Mouse (Mus musculus): ENCODE results near the gene Alox8. TPM values are rescaled to one million over a fixed set of nuclear protein-coding genes. Genes with fewer than 3 reads are reported as not detected.
A peak's percentile ranks its signal among the peaks of the same experiment; 100 is the strongest.

Gene Alox8
- total and polyA plus RNA-seq, 3 experiments, result 0.10 to 0.30 TPM; not detected in 1

- Histone ChIP-seq H3K4me2 (ENCODE audit: insufficient read depth, low read depth, poor library complexity, severe bottlenecking) (no peak overlapping the region), H3K9ac (ENCODE audit: insufficient read depth, low read depth) (no peak overlapping the region), H3K36me3 (replicated peaks in 1 of 2; ENCODE audit: control insufficient read depth in 1 of 2, insufficient read depth in 1 of 2, low read length in 1 of 2) (no peaks in the 10 kb centered on the region), H3K27ac (ENCODE audit: insufficient read depth, low read depth) (no peak overlapping the region), H3K9me3 (replicated peaks; ENCODE audit: low read length) (peaks cover 5% of the 10 kb centered on the region), H3K4me3 (replicated peaks in 1 of 3; ENCODE audit: low read depth in 2 of 3, low read length in 2 of 3, poor library complexity in 1 of 3) (no peak overlapping the region), H3K27me3 (replicated peaks) (peaks cover 80% of the 10 kb centered on the region), H3K4me1 (ENCODE audit: control insufficient read depth in 1 of 2, insufficient read depth in 2 of 2) (peaks cover 3 to 5% of the 10 kb centered on the region in 2 experiments; a peak in 3 of 4 replicates), H3K79me2 (replicated peaks; ENCODE audit: control insufficient read depth, extremely low read depth, insufficient read depth, poor library complexity, severe bottlenecking) (no peaks in the 10 kb centered on the region)
- in situ Hi-C loops (cut with MboI; ENCODE audit: low pct_ligation_motif_present, low pct_unique_long_range_greater_than_20kb, low sequenced_read_pairs), result loop anchor here (5.0 kb wide), 1 partner anchor 46 kb away; no protein-coding TSS in a partner anchor
- no peak for DNase-seq (ENCODE audit: extremely low read depth)
- dilution Hi-C loops (cut with MboI; ENCODE audit: extremely low pct_ligation_motif_present, extremely low pct_unique_long_range_greater_than_20kb, low sequenced_read_pairs), result no loop called here
- TF ChIP-seq ETS1 (conservative IDR thresholded peaks at IDR 0.05; ENCODE audit: low read depth, low read length) (no peak), POLR2A (IDR thresholded peaks at IDR 0.05; ENCODE audit: low read depth, low read length) (no peak), TCF12 (IDR thresholded peaks at IDR 0.05; ENCODE audit: low read depth, low read length) (no peak), EP300 (IDR thresholded peaks at IDR 0.05; ENCODE audit: low read length) (no peak), MAFK (IDR thresholded peaks at IDR 0.05; ENCODE audit: insufficient replicate concordance, low read length) (no peak), NRF1 (IDR thresholded peaks at IDR 0.05; ENCODE audit: low read depth, low read length) (no peak), CTCF (conservative IDR thresholded peaks at IDR 0.05 in 1 of 2, IDR thresholded peaks at IDR 0.05 in 1 of 2; ENCODE audit: low read depth in 2 of 2, low read length in 2 of 2) (no peak), MAX (IDR thresholded peaks at IDR 0.05; ENCODE audit: low read length) (no peak), MYC (IDR thresholded peaks at IDR 0.05; ENCODE audit: low read depth, low read length) (no peak)
Measured at GRCm38 (mm10) chr11:69185936-69186335, 11.7 kb downstream of the Alox8 start.

- dilution Hi-C loops (cut with MboI; ENCODE audit: extremely low pct_ligation_motif_present, extremely low pct_unique_long_range_greater_than_20kb, low sequenced_read_pairs) (no loop called here), in situ Hi-C loops (cut with MboI; ENCODE audit: low pct_ligation_motif_present, low pct_unique_long_range_greater_than_20kb, low sequenced_read_pairs) (loop anchor here (5.0 kb wide), 1 partner anchor 47 kb away; no protein-coding TSS in a partner anchor)
- Histone ChIP-seq H3K36me3 (replicated peaks in 1 of 2; ENCODE audit: control insufficient read depth in 1 of 2, insufficient read depth in 1 of 2, low read length in 1 of 2) (no peaks in the 10 kb centered on the region), H3K9me3 (replicated peaks; ENCODE audit: low read length) (peaks cover 5% of the 10 kb centered on the region), H3K79me2 (replicated peaks; ENCODE audit: control insufficient read depth, extremely low read depth, insufficient read depth, poor library complexity, severe bottlenecking) (no peaks in the 10 kb centered on the region), H3K4me3 (replicated peaks in 1 of 3; ENCODE audit: low read depth in 2 of 3, low read length in 2 of 3, poor library complexity in 1 of 3) (no peak overlapping the region), H3K4me1 (ENCODE audit: control insufficient read depth in 1 of 2, insufficient read depth in 2 of 2) (peaks cover 3 to 5% of the 10 kb centered on the region in 2 experiments; a peak in 3 of 4 replicates), H3K9ac (ENCODE audit: insufficient read depth, low read depth) (no peak overlapping the region), H3K4me2 (ENCODE audit: insufficient read depth, low read depth, poor library complexity, severe bottlenecking) (no peak overlapping the region), H3K27ac (ENCODE audit: insufficient read depth, low read depth) (no peak overlapping the region), H3K27me3 (replicated peaks) (peaks cover 82% of the 10 kb centered on the region)
- DNase-seq (ENCODE audit: extremely low read depth), result no peak
- no peak for TF ChIP-seq JUN (IDR thresholded peaks at IDR 0.05; ENCODE audit: insufficient read depth, low read depth, low read length)
- TF ChIP-seq ETS1 (conservative IDR thresholded peaks at IDR 0.05; ENCODE audit: low read depth, low read length), result no peak
Measured at GRCm38 (mm10) chr11:69185031-69185430, 12.6 kb downstream of the Alox8 start.

DNA sequence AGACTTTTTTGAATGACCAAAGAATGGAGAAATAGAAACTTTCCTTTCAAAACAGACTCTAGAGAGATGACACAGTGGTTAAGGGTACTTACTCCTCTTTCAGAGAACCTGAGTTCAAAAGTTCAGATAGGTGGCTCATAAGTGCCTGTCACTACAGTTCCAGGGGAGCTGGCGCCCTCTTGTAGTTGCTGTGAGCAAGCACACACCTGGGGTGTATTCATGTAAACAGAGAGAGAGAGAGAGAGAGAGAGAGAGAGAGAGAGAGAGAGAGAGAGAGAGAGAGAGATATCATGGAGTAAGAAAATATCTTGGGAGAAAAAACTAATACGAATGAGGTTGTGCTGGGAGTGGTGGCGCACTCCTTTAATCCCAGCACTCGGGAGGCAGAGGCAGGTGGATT, 17.5 kb downstream of the Alox8 start:
- no peak overlapping the region for H3K9ac ChIP-seq (ENCODE audit: insufficient read depth, low read depth)
- no peak overlapping the region for H3K4me2 ChIP-seq (ENCODE audit: insufficient read depth, low read depth, poor library complexity, severe bottlenecking)
- in situ Hi-C loops (cut with MboI; ENCODE audit: low pct_ligation_motif_present, low pct_unique_long_range_greater_than_20kb, low sequenced_read_pairs), result no loop called here
- H3K36me3 ChIP-seq (replicated peaks in 1 of 2; ENCODE audit: control insufficient read depth in 1 of 2, insufficient read depth in 1 of 2, low read length in 1 of 2), result no peaks in the 10 kb centered on the region
- no peak overlapping the region for H3K4me3 ChIP-seq (replicated peaks in 1 of 3; ENCODE audit: low read depth in 2 of 3, low read length in 2 of 3, poor library complexity in 1 of 3)
- peaks cover 80% of the 10 kb centered on the region for H3K27me3 ChIP-seq (replicated peaks)
- dilution Hi-C loops (cut with MboI; ENCODE audit: extremely low pct_ligation_motif_present, extremely low pct_unique_long_range_greater_than_20kb, low sequenced_read_pairs), result no loop called here
- H3K4me1 ChIP-seq (ENCODE audit: control insufficient read depth in 1 of 2, insufficient read depth in 2 of 2), result no peaks in the 10 kb centered on the region
- no peaks in the 10 kb centered on the region for H3K9me3 ChIP-seq (replicated peaks; ENCODE audit: low read length)
- H3K27ac ChIP-seq (ENCODE audit: insufficient read depth, low read depth), result no peak overlapping the region
- H3K79me2 ChIP-seq (replicated peaks; ENCODE audit: control insufficient read depth, extremely low read depth, insufficient read depth, poor library complexity, severe bottlenecking), result no peaks in the 10 kb centered on the region
- peak; percentile 25 for DNase-seq (ENCODE audit: extremely low read depth)
- TF ChIP-seq MAFK (IDR thresholded peaks at IDR 0.05; ENCODE audit: insufficient replicate concordance, low read length), result no peak
- no peak for TF ChIP-seq USF2 (conservative IDR thresholded peaks at IDR 0.05; ENCODE audit: low read depth, low read length)
- TF ChIP-seq SIN3A (IDR thresholded peaks at IDR 0.05; ENCODE audit: low read length), result no peak
- TF ChIP-seq RAD21 (IDR thresholded peaks at IDR 0.05; ENCODE audit: low read depth, low read length), result peak; percentile 27
- TF ChIP-seq CTCF (conservative IDR thresholded peaks at IDR 0.05 in 1 of 2, IDR thresholded peaks at IDR 0.05 in 1 of 2; ENCODE audit: low read depth in 2 of 2, low read length in 2 of 2), result peak in 1 of 2 experiments; percentile 60; a peak in 2 of 4 replicates
- TF ChIP-seq SMC3 (IDR thresholded peaks at IDR 0.05; ENCODE audit: low read depth, low read length), result peak; percentile 40
- TF ChIP-seq EP300 (IDR thresholded peaks at IDR 0.05; ENCODE audit: low read length), result no peak
- 0 out of 2 replicates have a peak, but pooled peaks have one; percentile 8 for TF ChIP-seq IRF4 (IDR thresholded peaks at IDR 0.05; ENCODE audit: low read depth, low read length)
- TF ChIP-seq TBP (conservative IDR thresholded peaks at IDR 0.05; ENCODE audit: low read depth, low read length), result no peak

All from CH12.LX (cell line).